Mouse (Mus musculus): ENCODE measurements at regions not wholly inside any gene's neighbourhood (a gene's known extent, or its start where the extent isn't known, plus 50 kb on each side); places are given as distances from the start of the nearest gene placed in this dataset.

- no peaks in the 10 kb centered on the region for H3K79me2 ChIP-seq (ENCODE audit: control insufficient read depth, insufficient read depth, low read length)
- no peak overlapping the region for H3K4me3 ChIP-seq (ENCODE audit: insufficient read depth, low read depth, low read length)
- H3K27me3 ChIP-seq (ENCODE audit: control insufficient read depth, insufficient read depth, low read length): no peaks in the 10 kb centered on the region
- DNase-seq (ENCODE audit: extremely low read depth, low read depth, low spot score): no peak
- no peak overlapping the region for H3K27ac ChIP-seq (replicated peaks; ENCODE audit: insufficient read depth, low read depth, low read length)
- no peak overlapping the region for H3K9ac ChIP-seq (ENCODE audit: low read depth, low read length)
- TF ChIP-seq CTCF (IDR thresholded peaks at IDR 0.05; ENCODE audit: low read depth, low read length) (no peak), POLR2A (IDR thresholded peaks at IDR 0.05; ENCODE audit: extremely low read depth, insufficient read depth, low read length) (no peak)
- WGBS: 94% methylated on average over 1 of the region's 1 CpGs
- no peaks in the 10 kb centered on the region for H3K4me1 ChIP-seq (ENCODE audit: control insufficient read depth, insufficient read depth, low read length)
- no peaks in the 10 kb centered on the region for H3K36me3 ChIP-seq (ENCODE audit: control insufficient read depth, insufficient read depth, low read length)
These were observed 350.0 kb downstream of the Ccser2 start for GRCm38 (mm10) chr14:36618459-36619085.

- Histone ChIP-seq H3K27ac (replicated peaks; ENCODE audit: insufficient read depth, low read depth, low read length) (no peak overlapping the region), H3K4me3 (ENCODE audit: insufficient read depth, low read depth, low read length) (no peak overlapping the region), H3K79me2 (ENCODE audit: control insufficient read depth, insufficient read depth, low read length) (no peaks in the 10 kb centered on the region), H3K4me1 (ENCODE audit: control insufficient read depth, insufficient read depth, low read length) (no peaks in the 10 kb centered on the region), H3K27me3 (ENCODE audit: control insufficient read depth, insufficient read depth, low read length) (no peaks in the 10 kb centered on the region), H3K9ac (ENCODE audit: low read depth, low read length) (no peak overlapping the region), H3K36me3 (ENCODE audit: control insufficient read depth, insufficient read depth, low read length) (no peaks in the 10 kb centered on the region)
- DNase-seq (ENCODE audit: extremely low read depth, low read depth, low spot score): no peak
- TF ChIP-seq POLR2A (IDR thresholded peaks at IDR 0.05; ENCODE audit: extremely low read depth, insufficient read depth, low read length) (no peak), CTCF (IDR thresholded peaks at IDR 0.05; ENCODE audit: low read depth, low read length) (no peak)
- 63% methylated on average over 5 of the region's 5 CpGs for WGBS
These were observed 350.6 kb downstream of the Ccser2 start for GRCm38 (mm10) chr14:36617987-36618386.

- Histone ChIP-seq H3K79me2 (ENCODE audit: control insufficient read depth, insufficient read depth, low read length) (no peaks in the 10 kb centered on the region), H3K27me3 (ENCODE audit: control insufficient read depth, insufficient read depth, low read length) (no peaks in the 10 kb centered on the region), H3K36me3 (ENCODE audit: control insufficient read depth, insufficient read depth, low read length) (no peaks in the 10 kb centered on the region), H3K4me1 (ENCODE audit: control insufficient read depth, insufficient read depth, low read length) (no peaks in the 10 kb centered on the region), H3K9ac (ENCODE audit: low read depth, low read length) (no peak overlapping the region), H3K4me3 (ENCODE audit: insufficient read depth, low read depth, low read length) (no peak overlapping the region), H3K27ac (replicated peaks; ENCODE audit: insufficient read depth, low read depth, low read length) (no peak overlapping the region)
- no peak for DNase-seq (ENCODE audit: extremely low read depth, low read depth, low spot score)
- no peak for TF ChIP-seq POLR2A (IDR thresholded peaks at IDR 0.05; ENCODE audit: extremely low read depth, insufficient read depth, low read length)
- no peak for TF ChIP-seq CTCF (IDR thresholded peaks at IDR 0.05; ENCODE audit: low read depth, low read length)
- 78% methylated on average over 3 of the region's 3 CpGs for WGBS
These were observed 353.7 kb downstream of the Ccser2 start for GRCm38 (mm10) chr14:36614926-36615325.

- H3K36me3 ChIP-seq (ENCODE audit: control insufficient read depth, insufficient read depth, low read length): no peaks in the 10 kb centered on the region
- WGBS: 78% methylated on average over 3 of the region's 3 CpGs
- H3K79me2 ChIP-seq (ENCODE audit: control insufficient read depth, insufficient read depth, low read length): no peaks in the 10 kb centered on the region
- DNase-seq (ENCODE audit: extremely low read depth, low read depth, low spot score): no peak
- no peaks in the 10 kb centered on the region for H3K27me3 ChIP-seq (ENCODE audit: control insufficient read depth, insufficient read depth, low read length)
- H3K27ac ChIP-seq (replicated peaks; ENCODE audit: insufficient read depth, low read depth, low read length): no peak overlapping the region
- no peak overlapping the region for H3K9ac ChIP-seq (ENCODE audit: low read depth, low read length)
- no peaks in the 10 kb centered on the region for H3K4me1 ChIP-seq (ENCODE audit: control insufficient read depth, insufficient read depth, low read length)
- TF ChIP-seq POLR2A (IDR thresholded peaks at IDR 0.05; ENCODE audit: extremely low read depth, insufficient read depth, low read length) (no peak), CTCF (IDR thresholded peaks at IDR 0.05; ENCODE audit: low read depth, low read length) (no peak)
- no peak overlapping the region for H3K4me3 ChIP-seq (ENCODE audit: insufficient read depth, low read depth, low read length)
These were observed 355.7 kb downstream of the Ccser2 start for GRCm38 (mm10) chr14:36612860-36613259.

- H3K79me2 ChIP-seq (ENCODE audit: control insufficient read depth, insufficient read depth, low read length): no peaks in the 10 kb centered on the region
- no peak overlapping the region for H3K27ac ChIP-seq (replicated peaks; ENCODE audit: insufficient read depth, low read depth, low read length)
- whole genome bisulfite sequencing: 56% methylated on average over 4 of the region's 4 CpGs
- peak; percentile 1 for DNase-seq (ENCODE audit: extremely low read depth, low read depth, low spot score)
- H3K4me1 ChIP-seq (ENCODE audit: control insufficient read depth, insufficient read depth, low read length): no peaks in the 10 kb centered on the region
- no peaks in the 10 kb centered on the region for H3K36me3 ChIP-seq (ENCODE audit: control insufficient read depth, insufficient read depth, low read length)
- no peak overlapping the region for H3K4me3 ChIP-seq (ENCODE audit: insufficient read depth, low read depth, low read length)
- H3K9ac ChIP-seq (ENCODE audit: low read depth, low read length): no peak overlapping the region
- H3K27me3 ChIP-seq (ENCODE audit: control insufficient read depth, insufficient read depth, low read length): no peaks in the 10 kb centered on the region
- TF ChIP-seq CTCF (IDR thresholded peaks at IDR 0.05; ENCODE audit: low read depth, low read length) (no peak), POLR2A (IDR thresholded peaks at IDR 0.05; ENCODE audit: extremely low read depth, insufficient read depth, low read length) (no peak)
These were observed 384.4 kb downstream of the Ccser2 start for GRCm38 (mm10) chr14:36584065-36584635.

GRCm38 (mm10) chr14:36583338-36584064 is 385.1 kb downstream of the Ccser2 start:
- DNase-seq (ENCODE audit: extremely low read depth, low read depth, low spot score): no peak
- TF ChIP-seq POLR2A (IDR thresholded peaks at IDR 0.05; ENCODE audit: extremely low read depth, insufficient read depth, low read length) (no peak), CTCF (IDR thresholded peaks at IDR 0.05; ENCODE audit: low read depth, low read length) (no peak)
- H3K9ac ChIP-seq (ENCODE audit: low read depth, low read length): no peak overlapping the region
- no peaks in the 10 kb centered on the region for H3K4me1 ChIP-seq (ENCODE audit: control insufficient read depth, insufficient read depth, low read length)
- no peak overlapping the region for H3K4me3 ChIP-seq (ENCODE audit: insufficient read depth, low read depth, low read length)
- 78% methylated on average over 3 of the region's 3 CpGs for WGBS
- no peak overlapping the region for H3K27ac ChIP-seq (replicated peaks; ENCODE audit: insufficient read depth, low read depth, low read length)
- H3K36me3 ChIP-seq (ENCODE audit: control insufficient read depth, insufficient read depth, low read length): no peaks in the 10 kb centered on the region
- no peaks in the 10 kb centered on the region for H3K27me3 ChIP-seq (ENCODE audit: control insufficient read depth, insufficient read depth, low read length)
- no peaks in the 10 kb centered on the region for H3K79me2 ChIP-seq (ENCODE audit: control insufficient read depth, insufficient read depth, low read length)

Data from liver, adult 2 months (tissue).